Mouse (Mus musculus): ENCODE results near the gene Krtap19-3. TPM values are rescaled to one million over a fixed set of nuclear protein-coding genes. Genes with fewer than 3 reads are reported as not detected.

Gene Krtap19-3
- not detected for total RNA-seq (2021)
- long read RNA-seq, experiment 1 = 0 reads
- long read RNA-seq, experiment 2 = 0 reads

DNA sequence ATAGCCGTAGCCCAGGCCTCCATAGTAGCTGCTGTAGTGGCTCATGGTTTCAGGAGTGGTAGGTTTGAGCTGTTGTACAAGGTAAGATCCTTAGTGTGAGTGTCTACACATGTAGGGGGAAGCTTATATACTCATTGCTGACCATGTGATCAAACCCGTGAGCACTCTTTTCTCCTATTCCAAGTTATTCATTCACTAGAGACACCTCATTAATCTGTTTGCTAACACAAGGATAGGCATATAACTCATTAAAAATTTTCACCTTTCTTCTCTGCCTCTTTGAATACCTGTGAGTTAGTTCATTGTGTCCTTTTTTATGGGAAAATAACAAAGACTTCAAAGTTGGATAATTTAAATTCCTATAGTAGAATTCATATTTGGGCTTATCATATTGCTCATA is at the start of gene Krtap19-3:
Gene Krtap19-3, minus strand, starts transcription at position 101 of the 400 bp plus-strand sequence.
- no peak for TF ChIP-seq CTCF (IDR thresholded peaks at IDR 0.05)
- no peak within 1 kb of the TSS for H3K27ac ChIP-seq
- no peak for DNase-seq
- H3K4me3 ChIP-seq = no peak within 1 kb of the TSS
- intact Hi-C loops (cut with DNase I) = no loop called here

GRCm38 (mm10) chr16:88896357-88896756 is 18.5 kb upstream of the Krtap19-3 start, which contains the start of gene Krtap19-5:
Gene Krtap19-5, minus strand, starts transcription at chr16:88896457.
- TF ChIP-seq CTCF (IDR thresholded peaks at IDR 0.05) = no peak
- Histone ChIP-seq H3K27ac (no peak within 1 kb of the TSS), H3K4me3 (no peak within 1 kb of the TSS)
- intact Hi-C loops (cut with DNase I) = no loop called here
- no peak for DNase-seq

DNA sequence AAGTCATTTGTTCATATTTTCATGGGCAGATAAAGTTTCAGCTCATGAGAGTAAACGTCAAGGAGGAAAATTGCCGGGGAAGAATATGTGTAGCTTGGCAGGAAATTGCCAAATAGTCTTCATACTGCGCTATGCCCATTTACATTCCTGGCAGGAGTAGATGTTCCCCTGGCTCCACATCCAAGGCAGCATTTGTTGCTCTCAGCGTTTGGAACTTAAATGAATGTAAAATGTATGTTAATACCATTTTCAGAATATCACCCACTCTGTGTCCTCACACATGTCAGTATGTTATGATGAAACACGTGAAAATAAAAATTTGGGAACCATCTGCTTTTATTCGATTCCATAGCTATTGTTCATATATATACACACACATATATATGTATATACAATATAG is 9.0 kb upstream of the Krtap19-3 start:
- no peak for DNase-seq
- intact Hi-C loops (cut with DNase I) = no loop called here
- no peak for TF ChIP-seq CTCF (IDR thresholded peaks at IDR 0.05)

GRCm38 (mm10) chr16:88884989-88885388 is 7.2 kb upstream of the Krtap19-3 start, which contains the start of gene Krtap19-4:
Gene Krtap19-4, minus strand, starts transcription at chr16:88885089.
- H3K4me3 ChIP-seq = no peak within 1 kb of the TSS
- TF ChIP-seq CTCF (IDR thresholded peaks at IDR 0.05) = no peak
- no peak within 1 kb of the TSS for H3K27ac ChIP-seq
- intact Hi-C loops (cut with DNase I) = no loop called here
- DNase-seq = no peak

More for the DNA sequence above, 9.0 kb upstream of the Krtap19-3 start:
- no peak overlapping the region for H3K4me3 ChIP-seq
- no peak overlapping the region for H3K27ac ChIP-seq

DNA sequence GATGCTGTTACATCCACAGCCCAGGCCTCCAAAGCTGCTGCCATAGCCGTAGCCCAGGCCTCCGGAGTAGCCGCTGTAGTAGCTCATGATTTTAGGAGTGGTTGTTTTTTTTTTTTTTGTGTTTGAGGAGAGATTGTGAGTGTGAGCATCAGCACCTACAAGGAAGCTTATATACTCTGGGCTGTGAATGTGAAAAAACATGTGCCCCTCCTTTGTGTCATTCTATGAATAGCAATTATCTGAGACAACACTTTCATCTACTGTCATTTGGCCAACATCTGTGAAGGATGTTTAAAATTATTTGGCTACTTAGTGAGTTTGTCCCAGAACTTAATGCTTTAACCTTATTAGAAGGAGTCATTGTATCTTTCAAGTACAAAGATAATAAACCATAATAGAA is 3.7 kb downstream of the Krtap19-3 start, which contains the start of gene Krtap19-2:
Gene Krtap19-2, minus strand, starts transcription at position 101 of the 400 bp plus-strand sequence.
- TF ChIP-seq CTCF (IDR thresholded peaks at IDR 0.05) = no peak
- H3K27ac ChIP-seq = no peak within 1 kb of the TSS
- intact Hi-C loops (cut with DNase I) = no loop called here
- H3K4me3 ChIP-seq = no peak within 1 kb of the TSS
- DNase-seq = no peak

DNA sequence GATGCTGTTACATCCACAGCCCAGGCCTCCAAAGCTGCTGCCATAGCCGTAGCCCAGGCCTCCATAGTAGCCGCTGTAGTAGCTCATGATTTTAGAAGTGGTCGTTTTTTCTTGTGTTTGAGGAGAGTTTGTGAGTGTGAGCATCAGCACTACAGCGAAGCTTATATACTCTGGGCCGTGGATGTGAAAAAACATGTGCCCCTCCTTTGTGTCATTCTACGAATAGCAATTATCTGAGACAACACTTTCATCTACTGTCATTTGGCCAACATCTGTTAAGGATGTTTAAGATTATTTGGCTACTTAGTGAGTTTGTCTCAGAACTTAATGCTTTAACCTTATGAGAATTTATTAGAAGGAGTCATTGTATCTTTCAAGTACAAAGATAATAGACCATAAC is 8.5 kb downstream of the Krtap19-3 start, which contains the start of gene Krtap19-1:
Gene Krtap19-1, minus strand, starts transcription at position 101 of the 400 bp plus-strand sequence.
- H3K4me3 ChIP-seq = no peak within 1 kb of the TSS
- DNase-seq = no peak
- intact Hi-C loops (cut with DNase I) = no loop called here
- no peak for TF ChIP-seq CTCF (IDR thresholded peaks at IDR 0.05)
- H3K27ac ChIP-seq = no peak within 1 kb of the TSS

- Histone ChIP-seq H3K4me3 (no peak overlapping the region), H3K27ac (no peak overlapping the region)
- intact Hi-C loops (cut with DNase I) = no loop called here
- TF ChIP-seq CTCF (IDR thresholded peaks at IDR 0.05) = no peak
- no peak for DNase-seq
Measured at GRCm38 (mm10) chr16:88864887-88865407, 12.9 kb downstream of the Krtap19-3 start.

DNA sequence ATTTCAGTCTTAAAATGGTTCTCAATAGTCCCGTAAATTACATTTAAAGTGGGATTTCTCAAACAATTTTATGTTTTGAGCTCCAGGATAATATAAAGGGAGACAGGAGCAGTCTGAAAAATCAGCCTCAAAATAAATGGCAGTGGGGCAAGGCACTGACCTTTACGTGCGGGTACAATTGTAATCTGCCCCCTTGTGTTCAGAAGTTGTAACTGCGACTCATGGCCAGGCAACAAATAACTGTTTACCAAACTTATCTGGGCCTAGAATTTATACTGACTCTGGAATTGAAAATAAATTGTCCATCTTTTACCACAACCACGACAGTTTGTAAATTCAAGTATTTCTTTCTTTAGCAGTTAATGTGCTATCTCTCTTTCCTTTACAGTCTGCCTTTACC is 26.4 kb downstream of the Krtap19-3 start:
- TF ChIP-seq CTCF (IDR thresholded peaks at IDR 0.05) = peak; percentile 64
- DNase-seq = no peak
- intact Hi-C loops (cut with DNase I) = no loop called here
- H3K27ac ChIP-seq = no peak overlapping the region
- H3K4me3 ChIP-seq = no peak overlapping the region

DNA sequence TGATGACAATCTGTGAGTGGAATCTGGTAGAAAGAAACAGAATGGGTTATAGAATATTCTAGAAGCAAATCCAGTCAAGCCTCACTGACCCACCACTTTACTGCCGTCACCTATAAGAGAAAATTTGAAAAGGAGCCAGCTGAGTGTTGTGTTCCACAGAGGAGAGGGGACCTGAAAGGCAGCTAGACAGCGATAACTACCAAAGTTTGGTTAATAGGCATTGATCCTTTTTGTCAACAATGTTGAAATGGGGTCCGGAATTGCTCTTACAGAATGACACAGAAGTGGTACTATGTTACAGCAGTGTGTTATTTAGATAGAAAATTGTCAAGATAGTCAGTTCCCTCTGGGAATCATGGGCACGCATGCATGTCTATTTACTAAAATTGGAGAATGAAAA is 29.3 kb downstream of the Krtap19-3 start:
- Histone ChIP-seq H3K27ac (no peak overlapping the region), H3K4me3 (no peak overlapping the region)
- DNase-seq = no peak
- TF ChIP-seq CTCF (IDR thresholded peaks at IDR 0.05) = no peak
- intact Hi-C loops (cut with DNase I) = no loop called here

GRCm38 (mm10) chr16:88847363-88847762 is 30.5 kb downstream of the Krtap19-3 start:
- H3K4me3 ChIP-seq = no peak overlapping the region
- H3K27ac ChIP-seq = no peak overlapping the region
- DNase-seq = no peak
- no peak for TF ChIP-seq CTCF (IDR thresholded peaks at IDR 0.05)
- intact Hi-C loops (cut with DNase I) = no loop called here

Other genes with a start within 250 kb of the Krtap19-3 start
- not detected for gene Krtap26-1, start 230.2 kb downstream of the Krtap19-3 start, total RNA-seq (2021)
- not detected for gene Krtap27-1, start 206.4 kb downstream of the Krtap19-3 start, total RNA-seq (2021)
- gene 2310061N02Rik, start 170.1 kb downstream of the Krtap19-3 start, total RNA-seq (2021) = not detected
- gene Krtap13-1, start 149.2 kb downstream of the Krtap19-3 start, total RNA-seq (2021) = not detected
- not detected for gene Krtap13, start 126.4 kb downstream of the Krtap19-3 start, total RNA-seq (2021)
- not detected for gene 2310034C09Rik, start 119.2 kb downstream of the Krtap19-3 start, total RNA-seq (2021)
- not detected for gene 2310057N15Rik, start 103.8 kb downstream of the Krtap19-3 start, total RNA-seq (2021)
- gene Gm5965, start 100.1 kb downstream of the Krtap19-3 start, total RNA-seq (2021) = not detected
- gene Gm20741, start 65.8 kb downstream of the Krtap19-3 start, total RNA-seq (2021) = not detected
- not detected for gene Krtap15, start 57.8 kb downstream of the Krtap19-3 start, total RNA-seq (2021)
- gene Krtap14, start 51.9 kb downstream of the Krtap19-3 start, total RNA-seq (2021) = not detected
- not detected for gene Krtap19-1, start 8.6 kb downstream of the Krtap19-3 start, total RNA-seq (2021)
- not detected for gene Krtap19-2, start 3.8 kb downstream of the Krtap19-3 start, total RNA-seq (2021)
- not detected for gene Krtap19-4, start 7.1 kb upstream of the Krtap19-3 start, total RNA-seq (2021)
- gene Krtap19-5, start 18.4 kb upstream of the Krtap19-3 start, total RNA-seq (2021) = not detected
- gene Krtap19-9b, start 54.2 kb upstream of the Krtap19-3 start, total RNA-seq (2021) = not detected
- not detected for gene Krtap16-3, start 84.8 kb upstream of the Krtap19-3 start, total RNA-seq (2021)
- not detected for gene Krtap22-2, start 132.7 kb upstream of the Krtap19-3 start, total RNA-seq (2021)
- not detected for gene Gm10229, start 137.2 kb upstream of the Krtap19-3 start, total RNA-seq (2021)
- not detected for gene Krtap6-1, start 153.7 kb upstream of the Krtap19-3 start, total RNA-seq (2021)
- not detected for gene Gm10228, start 163.4 kb upstream of the Krtap19-3 start, total RNA-seq (2021)
- not detected for gene Krtap6-5, start 169.8 kb upstream of the Krtap19-3 start, total RNA-seq (2021)
- gene 1110025L11Rik, start 186.0 kb upstream of the Krtap19-3 start, total RNA-seq (2021) = not detected
- not detected for gene Krtap6-3, start 206.0 kb upstream of the Krtap19-3 start, total RNA-seq (2021)

All from gastrocnemius, adult 2 months (tissue).